Mouse (Mus musculus) layer of hippocampus, postnatal 25 days (tissue): ENCODE measurements around the gene Olfr49. TPM values are rescaled to one million over a fixed set of nuclear protein-coding genes. Genes with fewer than 3 reads are reported as not detected.
"Not testable (repeated sequence)": the region's sequence is repeated elsewhere in the genome, so short reads cannot be mapped to it uniquely, and the experiment has no call there.

Experiments used
- DNase-seq, 2 experiments: peaks; one replicate each; pipeline ENCODE4 v3.0.0; 2022; ENCODE audit warnings: mixed read lengths in 2 of 2, low spot score in 1 of 2; ENCODE audit errors: extremely low spot score in 1 of 2
- total RNA-seq, 2 experiments: library from RNA; stranded (reverse); gene quantifications; 2 replicates each; pipeline ENCODE4 v1.2.3; 2021

Olfr49 gene
- total RNA-seq, 2 experiments from 2014 or later = not detected

- DNase-seq = no peak
These were observed 51.8 kb downstream of the Olfr49 start for GRCm38 (mm10) chr14:54232811-54233558.

GRCm38 (mm10) chr14:54232143-54232542 lies 52.6 kb downstream of the Olfr49 start:
- no peak for DNase-seq

- no peak for DNase-seq
These were observed 53.4 kb downstream of the Olfr49 start for GRCm38 (mm10) chr14:54231176-54231956.

GRCm38 (mm10) chr14:54230638-54231150 lies 54.0 kb downstream of the Olfr49 start:
- DNase-seq = no peak

- not testable (repeated sequence) for DNase-seq
These were observed 54.9 kb downstream of the Olfr49 start for GRCm38 (mm10) chr14:54229849-54230248.

- peak in 1 of 2 experiments; percentile 13 for DNase-seq
These were observed 55.6 kb downstream of the Olfr49 start for GRCm38 (mm10) chr14:54228933-54229713.

GRCm38 (mm10) chr14:54228501-54228900 lies 56.2 kb downstream of the Olfr49 start:
- DNase-seq = peak in 1 of 2 experiments; percentile 11

Other genes starting within 250 kb of the Olfr49 start
- gene Dad1, start 30.8 kb downstream of the Olfr49 start, total RNA-seq = 100 to 1,000 TPM; 117 to 132 TPM
- 10 to 100 TPM; 60.2 to 64.3 TPM for gene Abhd4, start 30.8 kb downstream of the Olfr49 start, total RNA-seq
- gene Oxa1l, start 75.9 kb upstream of the Olfr49 start, total RNA-seq = 10 to 100 TPM; 50.1 to 57.6 TPM
- 1 to 10 TPM; 1.5 to 1.9 TPM for gene Slc7a7, start 132.8 kb upstream of the Olfr49 start, total RNA-seq
- gene Mrpl52, start 142.0 kb upstream of the Olfr49 start, total RNA-seq = 100 to 1,000 TPM; 112 TPM
- 10 to 100 TPM; 15.8 to 21.2 TPM for gene Mmp14, start 146.7 kb upstream of the Olfr49 start, total RNA-seq
- gene Lrp10, start 179.2 kb upstream of the Olfr49 start, total RNA-seq = 10 to 100 TPM; 32.1 to 34.6 TPM
- 10 to 100 TPM; 22.6 to 23.0 TPM for gene Rem2, start 191.2 kb upstream of the Olfr49 start, total RNA-seq
- gene Prmt5, start 232.6 kb upstream of the Olfr49 start, total RNA-seq = 10 to 100 TPM; 53.6 to 61.4 TPM